Mouse (Mus musculus) intestine, postnatal 0 days (tissue): Measurements from ENCODE around the gene Sdr9c7. TPM values are rescaled to one million over a fixed set of nuclear protein-coding genes. Genes with fewer than 3 reads are reported as not detected.

Experiments
- ATAC-seq: fragments of 200-750 bp; cut with Nextera tagmentation; 2 replicates; pipeline ENCODE4 v1.8.0; 2017; ENCODE audit warnings: mild to moderate bottlenecking, moderate TSS enrichment, moderate library complexity
- H3K27ac ChIP-seq: fragments of 300-500 bp; sonication (generic); 2 replicates; pipeline ENCODE4 v1.5.1; 2014; ENCODE audit warnings: mild to moderate bottlenecking, low read depth, low read length, moderate library complexity
- H3K27me3 ChIP-seq: fragments of 300-500 bp; sonication (generic); replicated peaks from 2 replicates; pipeline ENCODE4 v1.6.1; 2014; ENCODE audit warnings: low read length, mixed read lengths; ENCODE audit not compliant: control insufficient read depth, insufficient read depth
- H3K36me3 ChIP-seq: fragments of 300-500 bp; sonication (generic); 2 replicates; pipeline ENCODE4 v1.6.1; 2014; ENCODE audit warnings: mild to moderate bottlenecking, moderate library complexity; ENCODE audit not compliant: control insufficient read depth, insufficient read depth
- H3K4me1 ChIP-seq: fragments of 300-500 bp; sonication (generic); replicated peaks from 2 replicates; pipeline ENCODE4 v1.6.1; 2014; ENCODE audit warnings: antibody characterized with exemption, low read length, mixed read lengths; ENCODE audit not compliant: control insufficient read depth, insufficient read depth
- H3K4me2 ChIP-seq: fragments of 300-500 bp; sonication (generic); replicated peaks from 2 replicates; pipeline ENCODE4 v1.6.1; 2014; ENCODE audit warnings: low read depth, mild to moderate bottlenecking, moderate library complexity
- H3K4me3 ChIP-seq: fragments of 300-500 bp; sonication (generic); 2 replicates; pipeline ENCODE4 v1.5.1; 2014; ENCODE audit warnings: low read depth, low read length
- H3K9ac ChIP-seq: fragments of 300-500 bp; sonication (generic); 2 replicates; pipeline ENCODE4 v1.6.1; 2014; ENCODE audit warnings: mild to moderate bottlenecking, low read depth, low read length
- H3K9me3 ChIP-seq: fragments of 300-500 bp; sonication (generic); 2 replicates; pipeline ENCODE4 v1.6.1; 2016; ENCODE audit warnings: mixed run types; ENCODE audit not compliant: control insufficient read depth
- CTCF ChIP-seq: sonication (generic); IDR thresholded peaks from 2 replicates; pipeline ENCODE4 v1.5.1; 2016; ENCODE audit warnings: low read depth, mild to moderate bottlenecking, control low read depth, antibody characterized with exemption, moderate library complexity
- WGBS: fragments of 180-500 bp; shearing (Covaris S2); extraction: QIAGEN DNeasy Blood & Tissue Kit; methylation state at CpG from one replicate; pipeline ENCODE4 v1.1.7; 2014; 5-methylcytosine and 5-hydroxymethylcytosine counted together
- polyA plus RNA-seq: library from polyadenylated mRNA; unstranded; fragments of >200 nt; fragmentation: Nextera tagmentation; extraction: Ambion mirVana; gene quantifications from 2 replicates; pipeline ENCODE4 v1.2.1, GENCODE M21; 2015

The Sdr9c7 gene
- polyA plus RNA-seq: 0.09 TPM in 1 of 2 replicates, not detected in the other

DNA sequence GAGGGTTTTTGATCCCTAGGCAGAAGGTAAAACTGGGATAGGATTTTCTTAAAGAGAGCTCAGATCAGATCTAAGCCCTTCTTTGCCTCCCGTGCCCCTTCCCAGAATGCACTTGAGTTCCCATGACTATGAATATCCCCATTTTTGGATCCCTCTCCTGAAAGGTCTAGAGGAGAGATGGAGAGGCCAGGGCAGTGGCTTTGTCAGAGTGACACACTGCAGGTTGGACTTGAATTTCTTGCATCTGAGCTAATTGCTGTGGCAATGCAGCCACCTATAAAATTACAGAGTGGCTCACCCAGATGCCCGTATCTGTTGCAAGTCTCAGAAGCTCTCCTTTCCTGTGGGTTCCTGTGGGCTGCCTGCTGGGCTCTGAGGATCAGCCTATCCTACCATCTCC is at the start of gene Sdr9c7:
Gene Sdr9c7 (plus strand): TSS at position 301 of the 400 bp plus-strand sequence.
- 78% methylated on average over 2 of the region's 2 CpGs for WGBS
- Histone ChIP-seq H3K9me3 (no peaks in the 10 kb centered on the region), H3K9ac (no peak within 1 kb of the TSS), H3K27ac (no peak within 1 kb of the TSS), H3K4me1 (peaks cover 8% of the 10 kb centered on the region; the same call in 1 of the 2 replicates), H3K36me3 (no peaks in the 10 kb centered on the region), H3K27me3 (no peaks in the 10 kb centered on the region), H3K4me2 (no peak within 1 kb of the TSS), H3K4me3 (no peak within 1 kb of the TSS)
- no peak for ATAC-seq
- TF ChIP-seq CTCF: no peak

DNA sequence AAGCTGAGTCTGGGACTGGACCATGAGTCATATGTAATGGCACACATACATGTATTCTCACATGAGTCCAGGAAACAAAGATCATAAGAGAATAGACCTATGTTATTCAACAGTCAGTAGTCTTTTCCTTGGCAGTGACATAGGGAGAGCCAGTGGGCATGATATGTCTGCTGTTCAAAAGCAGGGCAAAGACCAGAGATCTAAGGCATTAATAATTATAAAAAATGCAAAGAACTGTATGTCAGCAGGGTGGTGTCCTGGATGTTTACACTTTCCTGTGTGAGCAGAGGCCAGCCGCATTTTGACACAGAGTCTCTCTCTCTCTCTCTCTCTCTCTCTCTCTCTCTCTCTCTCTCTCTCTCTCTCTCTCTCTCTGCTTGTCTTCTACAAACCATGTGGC is 48.7 kb upstream of the Sdr9c7 start, which contains the start of gene Rdh19:
Gene Rdh19 (plus strand): TSS at position 301 of the 400 bp plus-strand sequence.
- Histone ChIP-seq H3K4me3 (no peak within 1 kb of the TSS), H3K9me3 (no peaks in the 10 kb centered on the region), H3K9ac (no peak within 1 kb of the TSS), H3K27ac (no peak within 1 kb of the TSS), H3K27me3 (no peaks in the 10 kb centered on the region), H3K4me2 (no peak within 1 kb of the TSS), H3K4me1 (no peaks in the 10 kb centered on the region), H3K36me3 (no peaks in the 10 kb centered on the region)
- no peak for ATAC-seq
- WGBS: 55% methylated on average over 1 of the region's 1 CpGs
- no peak for TF ChIP-seq CTCF

- ATAC-seq: no peak
- no peak overlapping the region for H3K27ac ChIP-seq
- no peak overlapping the region for H3K9ac ChIP-seq
- no peaks in the 10 kb centered on the region for H3K4me1 ChIP-seq
- no peaks in the 10 kb centered on the region for H3K9me3 ChIP-seq
- TF ChIP-seq CTCF: no peak
- no peaks in the 10 kb centered on the region for H3K27me3 ChIP-seq
- no peaks in the 10 kb centered on the region for H3K36me3 ChIP-seq
- no peak overlapping the region for H3K4me2 ChIP-seq
- H3K4me3 ChIP-seq: no peak overlapping the region
Observed at GRCm38 (mm10) chr10:127856376-127856775, 41.9 kb upstream of the Sdr9c7 start.

DNA sequence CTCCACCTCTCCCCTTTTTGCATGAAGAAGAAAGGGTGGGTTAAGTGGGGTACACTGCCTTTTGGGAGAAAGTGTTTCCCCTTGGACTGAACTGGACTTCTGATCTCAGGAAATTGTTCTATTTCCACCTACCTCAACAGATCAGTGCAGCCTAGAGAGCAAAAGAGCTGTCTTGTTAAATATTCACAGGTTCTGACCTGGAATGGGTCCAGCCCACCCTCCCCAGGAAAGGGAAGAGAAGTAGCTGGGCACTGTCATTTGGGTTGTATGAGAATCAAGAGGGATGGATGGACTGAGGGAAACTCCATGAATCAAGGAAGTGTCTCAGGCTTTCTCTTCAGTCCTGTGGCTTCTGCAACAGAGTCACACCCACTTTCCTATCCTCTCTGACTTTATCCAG is 33.4 kb upstream of the Sdr9c7 start:
- H3K4me3 ChIP-seq: no peak overlapping the region
- no peak for TF ChIP-seq CTCF
- no peak overlapping the region for H3K27ac ChIP-seq
- no peak overlapping the region for H3K4me2 ChIP-seq
- no peaks in the 10 kb centered on the region for H3K36me3 ChIP-seq
- H3K4me1 ChIP-seq: no peaks in the 10 kb centered on the region
- H3K27me3 ChIP-seq: no peaks in the 10 kb centered on the region
- no peaks in the 10 kb centered on the region for H3K9me3 ChIP-seq
- ATAC-seq: no peak
- no peak overlapping the region for H3K9ac ChIP-seq

DNA sequence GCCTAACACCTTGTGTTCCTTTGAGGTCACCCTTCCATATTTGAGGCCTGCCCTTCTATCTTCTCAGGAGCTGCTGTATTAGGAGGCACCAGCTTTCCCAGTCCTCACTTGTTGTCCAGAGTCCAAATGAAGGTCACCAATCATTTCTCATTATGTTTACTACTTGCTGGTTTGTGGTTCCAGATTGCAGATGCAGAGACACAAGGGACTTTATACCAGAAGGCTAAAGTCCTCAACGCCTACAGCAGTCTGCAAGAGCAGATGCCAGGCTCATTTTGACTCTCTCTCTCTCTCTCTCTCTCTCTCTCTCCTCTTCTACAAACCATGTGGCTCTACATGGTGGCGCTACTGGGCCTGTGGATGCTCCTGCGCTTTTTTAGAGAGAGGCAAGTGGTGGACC is 32.1 kb upstream of the Sdr9c7 start, which contains the start of gene Rdh16f2:
Gene Rdh16f2 (plus strand): TSS at position 243 of the 400 bp plus-strand sequence.
- TF ChIP-seq CTCF: no peak
- ATAC-seq: peak; percentile 33; the same call in 1 of the 2 replicates
- WGBS: 79% methylated on average over 3 of the region's 3 CpGs
- H3K9ac ChIP-seq: no peak within 1 kb of the TSS
- H3K4me1 ChIP-seq: no peaks in the 10 kb centered on the region
- no peak within 1 kb of the TSS for H3K27ac ChIP-seq
- H3K4me3 ChIP-seq: no peak within 1 kb of the TSS
- no peaks in the 10 kb centered on the region for H3K36me3 ChIP-seq
- no peaks in the 10 kb centered on the region for H3K27me3 ChIP-seq
- H3K4me2 ChIP-seq: no peak within 1 kb of the TSS
- no peaks in the 10 kb centered on the region for H3K9me3 ChIP-seq

DNA sequence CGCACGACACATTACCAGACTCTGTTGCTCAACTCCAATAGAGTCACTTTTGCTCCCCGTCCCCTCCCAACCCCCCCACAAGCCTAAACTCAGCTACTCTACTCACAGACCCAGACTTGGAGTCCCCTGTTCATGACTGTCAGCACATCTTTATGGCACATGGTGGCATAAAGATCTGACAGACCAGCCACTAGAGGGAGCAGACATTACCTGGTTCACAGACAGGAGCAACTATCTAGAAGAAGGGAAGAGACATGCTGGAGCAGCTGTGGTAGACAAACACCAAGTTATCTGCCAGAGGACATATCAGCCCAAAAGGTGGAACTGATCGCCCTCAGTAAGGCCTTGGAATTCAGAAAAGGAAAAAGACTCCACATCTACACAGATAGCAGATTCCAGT is 25.8 kb upstream of the Sdr9c7 start:
- Histone ChIP-seq H3K36me3 (no peaks in the 10 kb centered on the region), H3K4me1 (no peaks in the 10 kb centered on the region), H3K4me2 (no peak overlapping the region), H3K27me3 (no peaks in the 10 kb centered on the region), H3K4me3 (no peak overlapping the region), H3K27ac (no peak overlapping the region), H3K9me3 (no peaks in the 10 kb centered on the region), H3K9ac (no peak overlapping the region)
- peak; percentile 84 for TF ChIP-seq CTCF
- no peak for ATAC-seq
- 71% methylated on average over 4 of the region's 4 CpGs for WGBS

DNA sequence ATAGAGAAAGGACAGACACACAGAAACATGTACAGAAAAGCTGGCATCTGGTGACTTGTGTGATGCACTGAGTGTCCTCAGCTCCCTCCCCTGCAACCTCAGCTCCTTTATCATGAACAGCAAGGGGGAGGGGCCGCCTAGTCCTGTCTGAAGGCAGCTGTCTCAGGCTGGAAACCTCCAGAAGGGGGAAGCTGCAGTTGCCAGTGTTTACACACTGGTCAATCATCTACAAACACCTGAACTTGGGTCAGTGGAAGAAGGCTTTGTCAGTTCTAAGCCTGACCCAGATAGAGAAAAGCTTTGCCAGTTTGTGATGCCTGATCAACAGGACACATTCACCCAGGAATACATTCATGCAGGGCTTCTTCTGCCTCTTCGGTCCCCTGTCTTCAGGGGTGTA is 20.6 kb upstream of the Sdr9c7 start:
- no peaks in the 10 kb centered on the region for H3K27me3 ChIP-seq
- H3K4me3 ChIP-seq: no peak overlapping the region
- ATAC-seq: peak; percentile 90
- WGBS: 17% methylated on average over 2 of the region's 2 CpGs
- peak; percentile 29 for TF ChIP-seq CTCF
- peaks cover 6% of the 10 kb centered on the region; the same call in 1 of the 2 replicates for H3K4me1 ChIP-seq
- no peak overlapping the region for H3K9ac ChIP-seq
- H3K36me3 ChIP-seq: no peaks in the 10 kb centered on the region
- peak overlapping the region; percentile 51 for H3K4me2 ChIP-seq
- peak overlapping the region; percentile 83 for H3K27ac ChIP-seq
- no peaks in the 10 kb centered on the region for H3K9me3 ChIP-seq
